In the genomic region with DNA sequence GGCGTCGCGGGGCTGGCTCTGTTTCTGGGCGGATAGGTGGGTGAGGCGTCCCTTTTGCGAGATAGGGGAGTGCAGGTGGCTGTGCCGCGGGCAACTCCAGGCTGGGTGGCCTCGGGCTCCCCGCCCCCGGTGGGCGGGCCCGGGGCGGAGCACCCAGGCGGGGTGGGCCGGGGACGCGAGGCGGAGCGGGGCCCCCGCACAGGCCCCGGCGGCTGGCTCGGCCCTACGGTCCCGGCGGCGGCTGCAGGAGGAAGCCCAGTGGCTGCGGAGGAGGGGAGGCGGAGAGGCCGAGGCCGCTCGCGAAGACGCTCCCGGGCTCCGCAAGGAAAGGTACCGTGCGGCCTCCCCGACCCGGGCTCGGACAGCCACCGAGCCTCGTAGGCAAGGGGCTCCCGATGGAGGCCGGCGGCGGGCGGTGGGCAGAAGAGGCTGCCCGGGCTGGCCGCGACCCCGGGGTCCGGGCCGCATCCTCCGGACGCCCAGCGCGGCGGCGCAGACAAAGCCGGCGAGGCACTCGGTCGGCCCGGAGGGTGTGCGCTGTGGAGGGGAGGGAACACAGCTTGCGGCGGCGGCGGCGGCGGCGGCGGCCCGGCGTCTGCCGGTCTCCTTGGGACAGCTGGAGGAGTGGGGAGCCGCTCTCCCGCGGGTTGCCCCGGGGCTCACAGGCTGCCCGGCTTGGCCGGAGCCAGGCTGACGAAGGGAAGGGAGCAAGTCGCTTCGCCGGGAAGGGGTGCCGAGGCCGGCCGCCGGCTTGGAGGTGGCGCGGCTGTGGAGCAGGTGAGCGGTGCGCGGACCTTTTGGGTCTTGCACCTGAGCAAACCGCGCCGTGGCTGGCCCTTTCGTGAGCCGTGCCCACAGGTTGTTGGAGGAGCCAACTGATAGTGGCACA, we compare ENCODE assay signal across 8 mouse cellular contexts. TPM values are rescaled to one million over a fixed set of nuclear protein-coding genes. Genes with fewer than 3 reads are reported as not detected.
DNase-seq lines count a peak whose midpoint lies in the region; ATAC-seq lines count a peak whose summit lies in the region.

No protein-coding gene starts in this region.

- H3K27me3 ChIP-seq in limb, embryonic 10.5 days (ENCODE audit: low read depth, poor library complexity, severe bottlenecking), result peaks cover 16% of the 10 kb centered on the region
- no peaks in the 10 kb centered on the region for H3K27me3 ChIP-seq in midbrain, embryonic 11.5 days (ENCODE audit: control insufficient read depth, insufficient read depth, low read length)

- DNase-seq in adrenal gland, adult 18-20 months (ENCODE audit: low spot score in 2 of 2), result peak; percentile 91
- peak; percentile 83 for DNase-seq in gastrocnemius, postnatal 10 days
- peak; percentile 88 for DNase-seq in induced T-regulatory cell, adult 2 months (ENCODE audit: low read depth)
- DNase-seq in limb, embryonic 10.5 days (ENCODE audit: low spot score), result peak; percentile 85
- peak; percentile 96 for DNase-seq in midbrain, embryonic 11.5 days (ENCODE audit: low spot score, missing footprints)
- peak; percentile 70 for DNase-seq in skeletal muscle tissue, adult 2 months (ENCODE audit: low read depth, low spot score)
- DNase-seq in MN1 (ENCODE audit: low spot score), result no peak

- under 1% methylated on average over 99 of the region's 102 CpGs for WGBS in limb, embryonic 10.5 days
- WGBS in midbrain, embryonic 11.5 days, result under 1% methylated on average over 80 of the region's 102 CpGs

- H3K9me3 ChIP-seq in limb, embryonic 10.5 days (replicated peaks), result no peaks in the 10 kb centered on the region
- H3K9me3 ChIP-seq in midbrain, embryonic 11.5 days (ENCODE audit: control insufficient read depth, low read length), result no peaks in the 10 kb centered on the region

- peak overlapping the region; percentile 95 for H3K27ac ChIP-seq in limb, embryonic 10.5 days
- peak overlapping the region; percentile 40; the same call in 1 of the 2 replicates for H3K27ac ChIP-seq in midbrain, embryonic 11.5 days (ENCODE audit: low read depth, low read length)

- peak overlapping the region; percentile 96 for H3K4me2 ChIP-seq in midbrain, embryonic 11.5 days

- peaks cover 63% of the 10 kb centered on the region for H3K4me1 ChIP-seq in limb, embryonic 10.5 days
- peaks cover 6% of the 10 kb centered on the region; the same call in 1 of the 2 replicates for H3K4me1 ChIP-seq in midbrain, embryonic 11.5 days (ENCODE audit: control insufficient read depth, insufficient read depth, low read length)

- H3K36me3 ChIP-seq in limb, embryonic 10.5 days, result no peaks in the 10 kb centered on the region
- no peaks in the 10 kb centered on the region for H3K36me3 ChIP-seq in midbrain, embryonic 11.5 days (ENCODE audit: control insufficient read depth, insufficient read depth, low read length)

- H3K4me3 ChIP-seq in limb, embryonic 10.5 days, result peak overlapping the region; percentile 90
- H3K4me3 ChIP-seq in midbrain, embryonic 11.5 days (ENCODE audit: low read depth, low read length), result peak overlapping the region; percentile 68

- peak; percentile 69 for ATAC-seq in common myeloid progenitor, adult 5-6 weeks (replicated peaks; ENCODE audit: low read depth, poor library complexity, severe bottlenecking)
- ATAC-seq in midbrain, embryonic 11.5 days (ENCODE audit: low FRiP score), result peak; percentile 96

- peak overlapping the region; percentile 79 for H3K9ac ChIP-seq in midbrain, embryonic 11.5 days (ENCODE audit: low read length)

RNA-seq across cellular contexts. Expression of gene Smox, which starts 0.7 kb away (rescaled TPM):
- total RNA-seq in adrenal gland, adult 18-20 months (2021), result 10 to 100 TPM; 24.7 to 28.3 TPM
- total RNA-seq in common myeloid progenitor, adult 5-6 weeks (2017), result 9.3 and 23.2 TPM in 2 replicates
- total RNA-seq in gastrocnemius, postnatal 10 days (2021), result 10 to 100 TPM; 25.9 to 28.9 TPM
- polyA plus RNA-seq in limb, embryonic 10.5 days (2016; fragmentation: Nextera tagmentation; extraction: Ambion mirVana), result 39.0 and 67.2 TPM in 2 replicates
- 26.2 and 26.9 TPM in 2 replicates for polyA plus RNA-seq in midbrain, embryonic 11.5 days (2014; fragmentation: Nextera tagmentation; extraction: Ambion mirVana)
